Comparison of ENCODE assay signal across 15 mouse cellular contexts in the genomic region with DNA sequence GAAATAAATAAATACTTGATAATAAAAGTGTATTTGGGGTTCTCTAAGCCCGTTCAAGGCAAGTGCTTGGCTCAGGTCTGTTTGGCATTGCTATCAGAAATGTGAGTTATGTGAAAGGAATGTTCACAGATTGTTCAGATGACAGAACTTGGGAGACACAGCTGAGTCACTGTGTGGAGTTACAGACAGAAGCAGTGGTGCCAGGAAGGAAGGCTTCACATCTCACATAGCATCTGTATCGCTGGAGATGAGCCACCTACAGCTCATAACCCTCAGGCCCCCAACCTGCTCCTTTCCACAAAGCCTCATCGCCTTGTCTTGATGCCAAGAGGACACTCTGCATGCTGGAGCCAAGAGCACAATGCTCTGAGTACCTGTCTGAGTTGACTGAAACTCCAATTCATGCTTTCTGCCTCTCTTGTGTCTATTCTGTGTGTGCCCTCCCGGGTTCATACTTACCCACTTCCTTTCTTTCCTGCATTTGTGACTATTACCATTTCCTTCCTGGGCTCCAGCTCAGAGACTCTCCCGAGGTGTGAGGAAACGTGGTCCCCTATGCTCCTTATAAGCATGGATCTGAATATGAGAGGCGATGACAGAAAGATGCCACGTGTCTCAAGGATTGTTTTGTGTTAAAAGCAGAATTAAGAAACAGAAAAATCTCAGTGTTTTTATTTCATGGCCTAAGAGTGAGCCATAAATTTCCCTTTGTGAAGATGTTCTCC.
DNase-seq lines count a peak whose midpoint lies in the region; ATAC-seq and TF ChIP-seq lines count a peak whose summit lies in the region.
"Had no signal": no experiment of that assay in that cellular context is flagged by ENCODE, and none has a peak within 500 bp of the region (broad histone marks: within the 10 kb centered on the region; RNA-seq: fewer than 3 reads in every experiment).

No protein-coding gene starts in this region.

- no peak overlapping the region for H3K4me3 ChIP-seq in lung, embryonic 14.5 days (ENCODE audit: low read depth, low read length)
- H3K4me3 ChIP-seq: embryonic facial prominence, embryonic 15.5 days; limb, embryonic 10.5 days; megakaryocyte, embryonic 14.5 days had no signal

- H3K4me2 ChIP-seq in lung, embryonic 14.5 days, result no peak overlapping the region
- H3K4me2 ChIP-seq: embryonic facial prominence, embryonic 15.5 days had no signal

- H3K27me3 ChIP-seq in lung, embryonic 14.5 days (ENCODE audit: insufficient read depth, low read length), result no peaks in the 10 kb centered on the region
- H3K27me3 ChIP-seq: embryonic facial prominence, embryonic 15.5 days had no signal

- H3K36me3 ChIP-seq in lung, embryonic 14.5 days (ENCODE audit: insufficient read depth), result no peaks in the 10 kb centered on the region
- H3K36me3 ChIP-seq: embryonic facial prominence, embryonic 15.5 days; limb, embryonic 10.5 days had no signal

- H3K27ac ChIP-seq in lung, embryonic 14.5 days (ENCODE audit: low read depth), result no peak overlapping the region
- H3K27ac ChIP-seq: embryonic facial prominence, embryonic 15.5 days; limb, embryonic 10.5 days had no signal

- no peak; the same call in 1 of the 2 replicates for ATAC-seq in lung, embryonic 14.5 days (ENCODE audit: insufficient read depth)
- ATAC-seq: activated CD4-positive, CD25-positive, alpha-beta regulatory T cell, adult 4 months had no signal

- peak; percentile 55 to 67 for DNase-seq in adrenal gland, adult (ENCODE audit: inconsistent age in 2 of 2, low spot score in 1 of 2)
- DNase-seq in adrenal gland, postnatal 14 days, result no peak
- DNase-seq in lung, embryonic 14.5 days, result peak; percentile 58
- no peak for DNase-seq in lung, adult 18-20 months
- DNase-seq in fat pad, adult 2 months (ENCODE audit: extremely low read depth, low read depth, low spot score), result peak; percentile 47
- peak; percentile 21 for DNase-seq in skeletal muscle tissue, adult 2 months (ENCODE audit: low read depth, low spot score)
- DNase-seq in right cerebral cortex, postnatal 4 days, result no peak
- DNase-seq in embryo, embryonic 10 days (ENCODE audit: low spot score), result no peak
- DNase-seq: heart, postnatal 4 days; kidney, postnatal 10 days; thymus, postnatal 25 days had no signal

- WGBS in lung, embryonic 14.5 days, result 45% methylated on average over 8 of the region's 8 CpGs

- no peaks in the 10 kb centered on the region for H3K9me3 ChIP-seq in lung, embryonic 14.5 days (ENCODE audit: low read depth, low read length)
- H3K9me3 ChIP-seq: embryonic facial prominence, embryonic 15.5 days; limb, embryonic 10.5 days had no signal

- peaks cover 5% of the 10 kb centered on the region; the same call in 1 of the 2 replicates for H3K4me1 ChIP-seq in lung, embryonic 14.5 days (ENCODE audit: insufficient read depth)

- no peak overlapping the region for H3K9ac ChIP-seq in lung, embryonic 14.5 days
- H3K9ac ChIP-seq: embryonic facial prominence, embryonic 15.5 days had no signal

- no peak for TF ChIP-seq CTCF in lung, embryonic 14.5 days (IDR thresholded peaks at IDR 0.05; ENCODE audit: low read depth)

Comparison
In these comparisons a context has a peak if more than half of its experiments do, and no peak if none do; other contexts are left out.
1. DNase-seq: peak in adrenal gland, adult (2 of 2), lung, embryonic 14.5 days (single experiment), fat pad, adult 2 months (single experiment) and skeletal muscle tissue, adult 2 months (single experiment); none in adrenal gland, postnatal 14 days (single experiment), lung, adult 18-20 months (0 of 2), right cerebral cortex, postnatal 4 days (single experiment) and embryo, embryonic 10 days (single experiment).